Mouse (Mus musculus): ENCODE data around the gene Abhd17c. TPM values are rescaled to one million over a fixed set of nuclear protein-coding genes. Genes with fewer than 3 reads are reported as not detected.
A peak's percentile ranks its signal among the peaks of the same experiment; 100 is the strongest.

Gene Abhd17c
- polyA plus RNA-seq, 1 experiment = 33.9 TPM

- Histone ChIP-seq H3K27me3 (ENCODE audit: control insufficient read depth, insufficient read depth, low read length) (peaks cover 8% of the 10 kb centered on the region), H3K4me3 (ENCODE audit: extremely low read depth, insufficient read depth, insufficient read length) (peak overlapping the region; percentile 4; the same call in 1 of the 2 replicates), H3K4me1 (ENCODE audit: control insufficient read depth, insufficient read depth, insufficient read length) (no peaks in the 10 kb centered on the region), H3K36me3 (ENCODE audit: control insufficient read depth, insufficient read depth, low read length) (no peaks in the 10 kb centered on the region), H3K27ac (ENCODE audit: insufficient read depth, low read length) (no peak overlapping the region)
- DNase-seq (ENCODE audit: low read depth in 1 of 2, low spot score in 2 of 2) = peak in 1 of 2 experiments; percentile 11
- 11% methylated on average over 39 of the region's 39 CpGs for WGBS
- TF ChIP-seq POLR2A (IDR thresholded peaks at IDR 0.05; ENCODE audit: low read depth, low read length) = no peak
- no peak for TF ChIP-seq CTCF (IDR thresholded peaks at IDR 0.05; ENCODE audit: extremely low read depth, insufficient read depth, insufficient read length, insufficient replicate concordance)
Measured at GRCm38 (mm10) chr7:84085049-84085945, 66.4 kb downstream of the Abhd17c start.

- H3K27me3 ChIP-seq (ENCODE audit: control insufficient read depth, insufficient read depth, low read length) = no peaks in the 10 kb centered on the region
- H3K27ac ChIP-seq (ENCODE audit: insufficient read depth, low read length) = no peak overlapping the region
- H3K4me3 ChIP-seq (ENCODE audit: extremely low read depth, insufficient read depth, insufficient read length) = no peak overlapping the region
- WGBS = 83% methylated on average over 7 of the region's 7 CpGs
- no peak for DNase-seq (ENCODE audit: low read depth in 1 of 2, low spot score in 2 of 2)
- TF ChIP-seq POLR2A (IDR thresholded peaks at IDR 0.05; ENCODE audit: low read depth, low read length) = no peak
- no peak for TF ChIP-seq CTCF (IDR thresholded peaks at IDR 0.05; ENCODE audit: extremely low read depth, insufficient read depth, insufficient read length, insufficient replicate concordance)
- H3K4me1 ChIP-seq (ENCODE audit: control insufficient read depth, insufficient read depth, insufficient read length) = no peaks in the 10 kb centered on the region
- no peaks in the 10 kb centered on the region for H3K36me3 ChIP-seq (ENCODE audit: control insufficient read depth, insufficient read depth, low read length)
Measured at GRCm38 (mm10) chr7:84077257-84078013, 74.3 kb downstream of the Abhd17c start.

GRCm38 (mm10) chr7:84074266-84074665 is 77.4 kb downstream of the Abhd17c start:
- H3K27me3 ChIP-seq (ENCODE audit: control insufficient read depth, insufficient read depth, low read length) = no peaks in the 10 kb centered on the region
- no peak for TF ChIP-seq POLR2A (IDR thresholded peaks at IDR 0.05; ENCODE audit: low read depth, low read length)
- TF ChIP-seq CTCF (IDR thresholded peaks at IDR 0.05; ENCODE audit: extremely low read depth, insufficient read depth, insufficient read length, insufficient replicate concordance) = no peak
- H3K4me3 ChIP-seq (ENCODE audit: extremely low read depth, insufficient read depth, insufficient read length) = no peak overlapping the region
- H3K4me1 ChIP-seq (ENCODE audit: control insufficient read depth, insufficient read depth, insufficient read length) = no peaks in the 10 kb centered on the region
- H3K36me3 ChIP-seq (ENCODE audit: control insufficient read depth, insufficient read depth, low read length) = no peaks in the 10 kb centered on the region
- no peak overlapping the region for H3K27ac ChIP-seq (ENCODE audit: insufficient read depth, low read length)
- no peak for DNase-seq (ENCODE audit: low read depth in 1 of 2, low spot score in 2 of 2)
- 59% methylated on average over 8 of the region's 8 CpGs for WGBS

- H3K36me3 ChIP-seq (ENCODE audit: control insufficient read depth, insufficient read depth, low read length) = no peaks in the 10 kb centered on the region
- DNase-seq (ENCODE audit: low read depth in 1 of 2, low spot score in 2 of 2) = no peak
- H3K4me1 ChIP-seq (ENCODE audit: control insufficient read depth, insufficient read depth, insufficient read length) = no peaks in the 10 kb centered on the region
- H3K27ac ChIP-seq (ENCODE audit: insufficient read depth, low read length) = no peak overlapping the region
- WGBS = 81% methylated on average over 3 of the region's 3 CpGs
- no peaks in the 10 kb centered on the region for H3K27me3 ChIP-seq (ENCODE audit: control insufficient read depth, insufficient read depth, low read length)
- no peak for TF ChIP-seq CTCF (IDR thresholded peaks at IDR 0.05; ENCODE audit: extremely low read depth, insufficient read depth, insufficient read length, insufficient replicate concordance)
- no peak for TF ChIP-seq POLR2A (IDR thresholded peaks at IDR 0.05; ENCODE audit: low read depth, low read length)
- no peak overlapping the region for H3K4me3 ChIP-seq (ENCODE audit: extremely low read depth, insufficient read depth, insufficient read length)
Measured at GRCm38 (mm10) chr7:84073856-84074255, 77.8 kb downstream of the Abhd17c start.

- Histone ChIP-seq H3K36me3 (ENCODE audit: control insufficient read depth, insufficient read depth, low read length) (no peaks in the 10 kb centered on the region), H3K27ac (ENCODE audit: insufficient read depth, low read length) (no peak overlapping the region), H3K4me1 (ENCODE audit: control insufficient read depth, insufficient read depth, insufficient read length) (no peaks in the 10 kb centered on the region), H3K4me3 (ENCODE audit: extremely low read depth, insufficient read depth, insufficient read length) (no peak overlapping the region), H3K27me3 (ENCODE audit: control insufficient read depth, insufficient read depth, low read length) (no peaks in the 10 kb centered on the region)
- 88% methylated on average over 5 of the region's 5 CpGs for WGBS
- DNase-seq (ENCODE audit: low read depth in 1 of 2, low spot score in 2 of 2) = no peak
- TF ChIP-seq CTCF (IDR thresholded peaks at IDR 0.05; ENCODE audit: extremely low read depth, insufficient read depth, insufficient read length, insufficient replicate concordance) = no peak
- TF ChIP-seq POLR2A (IDR thresholded peaks at IDR 0.05; ENCODE audit: low read depth, low read length) = no peak
Measured at GRCm38 (mm10) chr7:84068931-84069330, 82.8 kb downstream of the Abhd17c start.

GRCm38 (mm10) chr7:84059799-84060198 is 91.9 kb downstream of the Abhd17c start:
- no peak for DNase-seq (ENCODE audit: low read depth in 1 of 2, low spot score in 2 of 2)
- no peak for TF ChIP-seq CTCF (IDR thresholded peaks at IDR 0.05; ENCODE audit: extremely low read depth, insufficient read depth, insufficient read length, insufficient replicate concordance)
- Histone ChIP-seq H3K4me1 (ENCODE audit: control insufficient read depth, insufficient read depth, insufficient read length) (no peaks in the 10 kb centered on the region), H3K36me3 (ENCODE audit: control insufficient read depth, insufficient read depth, low read length) (no peaks in the 10 kb centered on the region), H3K4me3 (ENCODE audit: extremely low read depth, insufficient read depth, insufficient read length) (no peak overlapping the region), H3K27me3 (ENCODE audit: control insufficient read depth, insufficient read depth, low read length) (no peaks in the 10 kb centered on the region), H3K27ac (ENCODE audit: insufficient read depth, low read length) (no peak overlapping the region)
- WGBS = 92% methylated on average over 7 of the region's 7 CpGs

Other genes with a start within 250 kb of the Abhd17c start
- 2.4 TPM in 2 replicates for gene Cemip, start 65.4 kb downstream of the Abhd17c start, polyA plus RNA-seq (2012; rRNA removed)

Data from spleen, adult 2 months (tissue).